Mouse (Mus musculus) liver, embryonic 15.5 days (tissue): ENCODE results near the gene Topbp1. TPM values are rescaled to one million over a fixed set of nuclear protein-coding genes. Genes with fewer than 3 reads are reported as not detected.

ENCODE experiments used
- ATAC-seq: fragments of 200-750 bp; cut with Nextera tagmentation; 2 replicates; pipeline ENCODE4 v1.8.0; 2017; ENCODE audit warnings: moderate number of reproducible peaks, mild to moderate bottlenecking, moderate library complexity; ENCODE audit not compliant: insufficient read depth
- H3K27ac ChIP-seq: fragments of 300-500 bp; sonication (generic); replicated peaks from 2 replicates; pipeline ENCODE4 v1.5.1; 2015; ENCODE audit warnings: mild to moderate bottlenecking, inconsistent platforms
- H3K27me3 ChIP-seq: fragments of 300-500 bp; sonication (generic); 2 replicates; pipeline ENCODE4 v1.6.1; 2015; ENCODE audit warnings: mild to moderate bottlenecking, inconsistent platforms
- H3K36me3 ChIP-seq: fragments of 300-500 bp; sonication (generic); replicated peaks from 2 replicates; pipeline ENCODE4 v1.6.1; 2015; ENCODE audit warnings: moderate library complexity, mild to moderate bottlenecking, inconsistent platforms
- H3K4me1 ChIP-seq: fragments of 300-500 bp; sonication (generic); replicated peaks from 2 replicates; pipeline ENCODE4 v1.6.1; 2015; ENCODE audit warnings: inconsistent platforms
- H3K4me2 ChIP-seq: fragments of 300-500 bp; sonication (generic); 2 replicates; pipeline ENCODE4 v1.6.1; 2015; ENCODE audit warnings: moderate library complexity, mild to moderate bottlenecking, inconsistent platforms
- H3K4me3 ChIP-seq: fragments of 300-500 bp; sonication (generic); replicated peaks from 2 replicates; pipeline ENCODE4 v1.5.1; 2015; ENCODE audit warnings: mild to moderate bottlenecking, inconsistent platforms
- H3K9ac ChIP-seq: fragments of 300-500 bp; sonication (generic); 2 replicates; pipeline ENCODE4 v1.6.1; 2015; ENCODE audit warnings: moderate library complexity, mild to moderate bottlenecking, inconsistent platforms
- H3K9me3 ChIP-seq: fragments of 300-500 bp; sonication (generic); replicated peaks from 2 replicates; pipeline ENCODE4 v1.6.1; 2016; ENCODE audit warnings: inconsistent platforms
- WGBS: fragments of 180-500 bp; shearing (Covaris S2); methylation state at CpG from one replicate; pipeline ENCODE4 v1.1.7; 2015; ENCODE audit warnings: mixed read lengths; ENCODE audit not compliant: insufficient replicate concordance; 5-methylcytosine and 5-hydroxymethylcytosine counted together
- polyA plus RNA-seq: library from polyadenylated mRNA; unstranded; fragments of >200 nt; fragmentation: Nextera tagmentation; extraction: Ambion mirVana; gene quantifications from 2 replicates; pipeline ENCODE4 v1.2.1, GENCODE M21; 2015

The Topbp1 gene
- polyA plus RNA-seq, 1 experiment from 2014 or later = 38.2 TPM

DNA sequence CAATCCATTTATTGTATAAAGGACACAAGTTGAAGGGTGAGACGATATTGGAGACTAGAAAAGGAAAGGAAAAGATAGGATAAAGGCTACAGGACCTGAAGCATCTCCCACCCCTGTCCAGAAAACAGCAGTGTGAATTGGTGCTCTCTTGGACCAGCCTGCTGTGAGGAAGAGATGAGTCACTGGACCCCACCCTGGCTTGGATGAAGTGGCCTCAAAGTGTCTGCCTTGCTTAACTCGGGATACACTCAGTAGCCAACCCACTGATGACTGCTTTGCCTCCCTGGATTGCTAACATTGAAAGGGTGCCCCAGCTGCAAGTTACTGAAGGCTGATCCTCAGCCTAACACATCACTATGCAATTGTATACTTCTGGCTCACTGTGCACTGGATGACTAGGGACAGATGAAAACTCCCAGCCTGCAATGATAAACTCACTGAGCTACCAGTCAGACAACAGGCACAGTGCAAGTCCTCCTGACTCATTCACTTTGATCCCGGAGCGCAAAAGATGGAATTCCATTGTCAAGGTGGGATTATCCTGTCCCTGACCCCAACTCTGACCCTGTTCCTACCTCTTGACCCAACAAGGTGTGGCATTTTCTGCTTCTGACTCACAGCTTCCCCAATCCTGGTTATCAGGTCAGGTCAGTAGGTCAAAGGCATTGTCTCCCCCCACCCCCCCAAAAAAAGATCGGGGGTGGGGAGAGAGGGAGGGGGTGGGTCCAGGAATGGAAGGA lies 67.4 kb downstream of the Topbp1 start:
- no peak for ATAC-seq
- Histone ChIP-seq H3K4me3 (no peak overlapping the region), H3K27ac (no peak overlapping the region), H3K36me3 (no peaks in the 10 kb centered on the region), H3K9ac (no peak overlapping the region), H3K27me3 (no peaks in the 10 kb centered on the region), H3K9me3 (no peaks in the 10 kb centered on the region), H3K4me1 (peaks cover 9% of the 10 kb centered on the region; the same call in 1 of the 2 replicates), H3K4me2 (no peak overlapping the region)
- 54% methylated on average over 5 of the region's 5 CpGs for WGBS

DNA sequence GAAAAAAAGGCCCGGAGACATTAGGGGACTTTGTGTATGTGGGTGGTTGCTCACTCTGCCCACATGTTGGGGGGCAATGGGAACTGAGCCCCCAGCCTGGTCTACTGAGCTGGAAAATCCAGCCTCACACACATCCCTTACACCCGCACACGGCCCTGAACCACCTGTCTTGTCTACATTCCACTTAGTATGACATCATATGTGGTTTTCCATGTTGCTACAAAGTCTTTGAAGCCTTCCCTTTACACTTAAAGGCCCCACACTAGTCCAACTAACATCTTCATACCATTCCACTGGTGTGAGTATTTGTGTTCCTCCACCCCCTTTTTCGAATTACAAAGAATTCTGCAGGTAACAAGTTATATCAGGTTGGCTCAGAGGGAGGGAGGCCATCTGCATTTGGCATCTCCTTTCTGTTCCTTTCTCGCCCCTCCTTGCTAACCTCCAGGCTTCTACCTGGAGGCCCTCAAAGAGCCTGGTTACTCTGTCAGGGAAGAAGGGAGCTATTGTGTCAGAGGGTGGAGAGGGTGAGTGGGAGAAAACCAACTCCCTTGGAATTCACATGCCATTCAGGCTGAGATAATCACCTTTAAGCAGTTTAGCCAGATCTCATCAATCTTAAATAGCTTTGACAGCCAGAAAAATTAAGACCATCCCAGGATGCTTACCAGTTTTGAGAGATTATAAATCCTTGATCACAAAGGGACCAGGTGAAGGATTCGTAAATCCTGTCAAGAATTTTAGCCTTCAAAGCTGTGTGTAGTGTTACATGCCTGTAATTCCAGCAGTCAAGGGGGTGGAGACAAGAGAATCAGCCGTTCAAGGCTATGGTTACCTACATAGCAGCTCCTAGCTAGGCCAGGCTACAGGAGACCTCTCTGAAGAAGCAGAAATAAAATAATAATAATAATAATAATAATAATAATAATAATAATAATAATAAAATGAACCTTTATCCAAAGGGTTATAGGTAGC lies 71.6 kb downstream of the Topbp1 start:
- H3K4me3 ChIP-seq = no peak overlapping the region
- 57% methylated on average over 7 of the region's 7 CpGs for WGBS
- H3K4me1 ChIP-seq = no peaks in the 10 kb centered on the region
- no peak for ATAC-seq
- no peaks in the 10 kb centered on the region for H3K9me3 ChIP-seq
- H3K36me3 ChIP-seq = no peaks in the 10 kb centered on the region
- H3K4me2 ChIP-seq = no peak overlapping the region
- no peak overlapping the region for H3K9ac ChIP-seq
- no peak overlapping the region for H3K27ac ChIP-seq
- H3K27me3 ChIP-seq = no peaks in the 10 kb centered on the region

DNA sequence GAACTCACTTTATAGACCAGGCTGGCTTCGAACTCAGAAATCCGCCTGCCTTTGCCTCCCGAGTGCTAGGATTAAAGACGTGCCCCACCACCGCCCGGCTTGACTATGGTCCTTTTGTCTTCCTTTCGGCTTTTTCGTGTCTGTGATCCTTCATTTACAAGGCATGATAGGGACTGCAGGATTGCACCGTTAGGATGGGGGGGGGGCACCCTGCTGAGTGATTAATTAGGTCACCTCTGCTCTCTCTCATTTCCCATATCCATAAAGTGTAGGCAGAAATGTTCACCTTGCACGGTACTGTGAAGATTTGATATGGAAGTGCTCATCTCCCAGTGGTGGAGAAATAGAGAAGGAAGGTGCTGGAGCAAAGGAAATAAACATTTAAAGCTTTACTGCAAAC lies 73.7 kb downstream of the Topbp1 start:
- Histone ChIP-seq H3K27ac (no peak overlapping the region), H3K4me3 (no peak overlapping the region), H3K4me2 (no peak overlapping the region), H3K9ac (no peak overlapping the region), H3K27me3 (no peaks in the 10 kb centered on the region), H3K9me3 (no peaks in the 10 kb centered on the region), H3K36me3 (no peaks in the 10 kb centered on the region), H3K4me1 (no peaks in the 10 kb centered on the region)
- no peak for ATAC-seq
- WGBS = 65% methylated on average over 10 of the region's 10 CpGs

DNA sequence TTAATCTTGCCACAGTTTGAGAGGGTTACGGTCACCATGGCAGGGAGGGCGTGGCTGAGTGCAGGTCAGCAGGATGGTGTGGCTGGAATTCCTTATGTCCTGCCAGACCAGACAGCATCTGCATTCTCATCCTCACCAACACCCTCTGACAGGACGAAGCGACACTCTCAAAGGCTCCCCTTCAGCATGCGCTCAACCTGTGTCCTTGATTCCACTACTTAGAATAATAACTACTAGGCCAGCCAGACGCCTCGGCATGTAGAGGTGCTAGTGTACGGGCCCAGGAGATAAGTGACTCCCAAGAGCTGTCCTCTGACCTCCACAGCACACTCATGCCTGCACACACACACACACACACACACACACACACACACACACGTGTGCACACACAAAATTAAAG lies 74.2 kb downstream of the Topbp1 start:
- no peak overlapping the region for H3K4me2 ChIP-seq
- H3K4me3 ChIP-seq = no peak overlapping the region
- H3K36me3 ChIP-seq = no peaks in the 10 kb centered on the region
- no peaks in the 10 kb centered on the region for H3K27me3 ChIP-seq
- no peaks in the 10 kb centered on the region for H3K4me1 ChIP-seq
- WGBS = 60% methylated on average over 9 of the region's 9 CpGs
- H3K27ac ChIP-seq = no peak overlapping the region
- H3K9ac ChIP-seq = no peak overlapping the region
- no peaks in the 10 kb centered on the region for H3K9me3 ChIP-seq
- no peak for ATAC-seq

DNA sequence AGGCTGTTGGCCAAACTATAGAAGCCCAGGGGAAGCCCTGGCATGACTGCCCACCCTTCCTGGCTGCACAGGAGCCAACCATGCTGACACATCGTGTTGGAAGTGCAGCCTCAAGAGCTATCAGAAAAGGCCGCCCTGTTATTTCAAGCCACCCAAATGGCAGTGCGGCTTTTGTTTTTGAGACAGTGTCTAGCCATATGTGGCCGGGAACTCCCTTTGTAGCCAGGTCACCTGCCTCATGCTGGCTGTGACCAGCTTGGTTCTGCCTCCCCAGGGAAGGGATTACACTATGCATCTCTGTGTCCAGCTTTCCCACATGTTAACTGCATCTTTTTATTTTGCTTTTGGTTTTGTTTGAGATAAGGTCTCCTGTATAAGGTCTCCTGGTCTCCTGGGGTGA lies 75.6 kb downstream of the Topbp1 start:
- H3K4me3 ChIP-seq = no peak overlapping the region
- WGBS = 56% methylated on average over 4 of the region's 4 CpGs

DNA sequence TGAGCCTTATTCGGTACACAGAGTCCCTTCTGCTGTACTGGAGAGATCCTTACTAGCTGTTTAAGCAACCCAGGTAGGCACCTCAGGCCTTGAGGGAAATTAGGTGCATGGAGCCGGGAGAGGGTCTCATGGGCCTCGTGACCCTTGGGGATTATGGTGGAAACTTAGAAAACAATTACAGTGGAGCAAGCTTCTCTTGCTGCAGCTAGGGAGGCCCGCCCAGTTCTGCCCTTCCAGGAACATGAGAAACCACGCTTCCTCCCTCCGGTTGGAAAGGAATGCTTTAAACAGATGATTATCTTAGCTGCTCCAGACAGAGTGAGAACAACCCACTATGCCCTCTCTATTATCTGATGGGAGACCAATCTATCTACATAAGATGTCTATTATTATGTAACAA lies 78.0 kb downstream of the Topbp1 start:
- ATAC-seq = no peak
- no peaks in the 10 kb centered on the region for H3K36me3 ChIP-seq
- H3K9ac ChIP-seq = no peak overlapping the region

More for the DNA sequence above, 75.6 kb downstream of the Topbp1 start:
- Histone ChIP-seq H3K27me3 (no peaks in the 10 kb centered on the region), H3K9me3 (no peaks in the 10 kb centered on the region), H3K27ac (no peak overlapping the region), H3K36me3 (no peaks in the 10 kb centered on the region), H3K4me1 (no peaks in the 10 kb centered on the region), H3K9ac (no peak overlapping the region), H3K4me2 (no peak overlapping the region)
- ATAC-seq = no peak

DNA sequence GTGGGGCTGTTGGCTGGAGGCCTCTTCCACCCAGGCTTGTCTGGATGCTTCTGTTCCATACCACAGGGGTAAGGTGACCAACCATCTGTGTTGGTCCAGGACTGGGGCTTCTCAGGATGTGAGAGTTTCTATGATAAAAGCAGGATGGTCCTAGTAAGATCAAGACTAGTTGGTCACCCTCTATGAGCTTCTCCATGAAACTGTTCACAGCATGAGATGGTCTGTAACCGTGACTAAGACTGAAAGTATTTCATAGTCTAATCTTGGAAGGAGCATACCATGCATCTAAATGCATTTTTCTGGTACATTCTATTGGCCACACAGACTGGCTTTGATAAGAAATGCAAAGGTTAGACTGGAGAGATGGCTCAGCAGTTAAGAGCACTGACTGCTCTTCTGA lies 78.6 kb downstream of the Topbp1 start:
- Histone ChIP-seq H3K36me3 (no peaks in the 10 kb centered on the region), H3K4me3 (no peak overlapping the region), H3K27ac (no peak overlapping the region), H3K4me2 (no peak overlapping the region), H3K9me3 (no peaks in the 10 kb centered on the region), H3K4me1 (no peaks in the 10 kb centered on the region; the same call in 1 of the 2 replicates), H3K27me3 (no peaks in the 10 kb centered on the region), H3K9ac (no peak overlapping the region)
- 71% methylated on average over 1 of the region's 1 CpGs for whole genome bisulfite sequencing
- no peak for ATAC-seq

More for the DNA sequence above, 78.0 kb downstream of the Topbp1 start:
- 28% methylated on average over 6 of the region's 6 CpGs for WGBS
- H3K9me3 ChIP-seq = no peaks in the 10 kb centered on the region
- H3K27me3 ChIP-seq = no peaks in the 10 kb centered on the region
- H3K4me1 ChIP-seq = no peaks in the 10 kb centered on the region
- H3K4me2 ChIP-seq = no peak overlapping the region
- H3K27ac ChIP-seq = no peak overlapping the region
- H3K4me3 ChIP-seq = no peak overlapping the region

DNA sequence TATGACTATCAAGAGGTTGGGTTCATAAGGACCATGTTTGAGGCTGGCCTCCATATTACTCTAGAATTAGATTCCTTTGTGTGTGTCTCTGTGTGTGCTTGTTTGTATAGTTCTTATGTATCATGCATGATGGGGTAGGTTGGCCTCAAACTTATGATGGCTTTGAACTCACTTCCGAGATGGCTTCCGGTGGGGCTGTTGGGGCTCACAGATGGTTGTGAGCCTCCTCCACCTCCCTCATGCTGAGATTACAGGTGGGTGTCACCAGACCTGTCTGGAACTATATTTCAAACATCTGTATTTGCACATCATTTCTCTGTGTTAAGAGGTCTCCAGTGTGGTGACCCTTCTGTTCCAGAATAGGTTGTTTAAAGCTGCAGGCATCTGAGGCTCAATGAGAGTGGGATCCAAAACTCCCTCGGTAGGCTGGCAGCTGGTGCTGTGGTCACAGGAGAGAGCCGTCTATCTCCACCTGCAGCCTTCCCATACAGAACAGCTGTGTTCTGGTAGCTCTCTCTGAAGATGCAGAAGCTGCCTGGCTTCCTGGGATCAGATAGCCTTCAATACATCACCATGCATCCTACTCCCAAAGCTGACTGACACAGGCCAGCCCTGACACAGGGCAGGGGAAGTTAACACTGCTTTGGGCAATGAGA lies 79.3 kb downstream of the Topbp1 start:
- H3K9me3 ChIP-seq = no peaks in the 10 kb centered on the region
- H3K27ac ChIP-seq = no peak overlapping the region
- no peak for ATAC-seq
- H3K4me3 ChIP-seq = no peak overlapping the region
- no peaks in the 10 kb centered on the region; the same call in 1 of the 2 replicates for H3K4me1 ChIP-seq
- H3K4me2 ChIP-seq = no peak overlapping the region
- WGBS = 65% methylated on average over 4 of the region's 4 CpGs
- no peak overlapping the region for H3K9ac ChIP-seq
- H3K36me3 ChIP-seq = no peaks in the 10 kb centered on the region
- H3K27me3 ChIP-seq = no peaks in the 10 kb centered on the region

DNA sequence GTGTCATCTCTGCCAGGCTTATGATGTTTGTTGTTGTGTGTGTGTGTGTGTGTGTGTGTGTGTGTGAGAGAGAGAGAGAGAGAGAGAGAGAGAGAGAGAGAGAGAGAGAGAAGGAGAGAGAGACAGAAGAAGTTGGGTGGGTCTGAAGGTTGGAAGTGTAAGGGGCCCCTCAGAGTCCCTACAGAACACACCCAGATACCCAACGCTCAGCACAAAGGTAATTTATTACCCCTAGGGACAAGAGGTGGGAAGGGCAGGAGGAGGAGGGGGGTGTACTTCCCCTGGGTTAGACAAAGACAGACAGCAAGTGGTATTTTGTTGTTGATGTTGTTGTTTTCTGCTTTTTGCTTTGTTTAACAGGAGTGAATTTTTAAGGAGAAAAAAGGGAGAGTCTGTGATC lies 80.6 kb downstream of the Topbp1 start:
- no peak overlapping the region for H3K4me2 ChIP-seq
- 16% methylated on average over 1 of the region's 1 CpGs for WGBS
- no peak for ATAC-seq
- H3K4me1 ChIP-seq = no peaks in the 10 kb centered on the region; the same call in 1 of the 2 replicates
- H3K4me3 ChIP-seq = no peak overlapping the region
- H3K27me3 ChIP-seq = no peaks in the 10 kb centered on the region
- H3K9me3 ChIP-seq = no peaks in the 10 kb centered on the region
- H3K27ac ChIP-seq = no peak overlapping the region
- no peak overlapping the region for H3K9ac ChIP-seq
- no peaks in the 10 kb centered on the region for H3K36me3 ChIP-seq

DNA sequence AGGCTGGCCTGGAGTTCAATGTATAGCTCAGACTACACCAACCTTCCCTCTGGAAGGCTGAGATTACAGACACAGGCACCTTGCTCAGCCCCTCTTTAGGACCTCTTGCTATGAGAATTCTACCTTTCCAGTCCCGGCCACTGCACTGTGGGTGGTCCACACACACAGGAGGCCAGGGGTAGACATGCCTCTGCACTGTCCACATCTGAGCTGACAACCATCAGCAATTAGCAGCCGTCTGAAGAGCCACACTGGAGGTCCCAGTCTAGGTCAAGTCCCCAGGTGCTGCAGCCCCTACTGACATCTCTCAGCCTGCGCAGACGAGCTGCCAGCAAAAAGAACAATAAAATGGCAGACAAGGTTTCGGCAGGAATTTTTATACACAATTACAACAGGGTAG lies 81.6 kb downstream of the Topbp1 start:
- Histone ChIP-seq H3K27me3 (no peaks in the 10 kb centered on the region), H3K4me3 (no peak overlapping the region), H3K36me3 (no peaks in the 10 kb centered on the region), H3K9me3 (no peaks in the 10 kb centered on the region), H3K4me1 (no peaks in the 10 kb centered on the region; the same call in 1 of the 2 replicates), H3K9ac (no peak overlapping the region), H3K4me2 (no peak overlapping the region), H3K27ac (no peak overlapping the region)
- 60% methylated on average over 5 of the region's 5 CpGs for WGBS
- ATAC-seq = no peak
